Mouse (Mus musculus) ES-E14 (cell line): ENCODE results near the gene Nav2.

Experiments
- CHD2 ChIP-seq: IDR thresholded peaks from 2 replicates; pipeline ENCODE4 v1.6.1; 2014; ENCODE audit warnings: mild to moderate bottlenecking, low read depth, low read length, inconsistent platforms
- ZC3H11A ChIP-seq: IDR thresholded peaks from 2 replicates; pipeline ENCODE4 v1.6.1; 2012; ENCODE audit warnings: low read depth, mild to moderate bottlenecking, inconsistent platforms, low read length, borderline replicate concordance
- ZNF384 ChIP-seq: IDR thresholded peaks from 2 replicates; pipeline ENCODE4 v1.6.1; 2012; ENCODE audit warnings: low read depth, low read length, inconsistent platforms

GRCm38 (mm10) chr7:49322179-49322578 is 413.7 kb downstream of the Nav2 start:
- no peak for TF ChIP-seq ZC3H11A
- no peak for TF ChIP-seq ZNF384
- no peak for TF ChIP-seq CHD2
